Mouse (Mus musculus) hindbrain, embryonic 15.5 days (tissue): ENCODE data around the gene Frmd4a. TPM values are rescaled to one million over a fixed set of nuclear protein-coding genes. Genes with fewer than 3 reads are reported as not detected.

ENCODE experiments used
- ATAC-seq: fragments of 200-750 bp; cut with Nextera tagmentation; 2 replicates; pipeline ENCODE4 v1.8.0; 2017; ENCODE audit warnings: low read depth, moderate number of reproducible peaks, moderate TSS enrichment; ENCODE audit not compliant: low FRiP score
- H3K27ac ChIP-seq: fragments of 300-500 bp; sonication (generic); replicated peaks from 2 replicates; pipeline ENCODE4 v1.5.1; 2015; ENCODE audit warnings: mild to moderate bottlenecking, inconsistent platforms
- H3K27me3 ChIP-seq: fragments of 300-500 bp; sonication (generic); 2 replicates; pipeline ENCODE4 v1.6.1; 2015; ENCODE audit warnings: control low read depth, inconsistent platforms
- H3K36me3 ChIP-seq: fragments of 300-500 bp; sonication (generic); 2 replicates; pipeline ENCODE4 v1.6.1; 2015; ENCODE audit warnings: control low read depth, inconsistent platforms
- H3K4me1 ChIP-seq: fragments of 300-500 bp; sonication (generic); replicated peaks from 2 replicates; pipeline ENCODE4 v1.6.1; 2015; ENCODE audit warnings: control low read depth, inconsistent platforms
- H3K4me2 ChIP-seq: fragments of 300-500 bp; sonication (generic); 2 replicates; pipeline ENCODE4 v1.6.1; 2015; ENCODE audit warnings: moderate library complexity, mild to moderate bottlenecking, inconsistent platforms
- H3K4me3 ChIP-seq: fragments of 300-500 bp; sonication (generic); 2 replicates; pipeline ENCODE4 v1.5.1; 2015; ENCODE audit warnings: mild to moderate bottlenecking, inconsistent platforms
- H3K9ac ChIP-seq: fragments of 300-500 bp; sonication (generic); 2 replicates; pipeline ENCODE4 v1.6.1; 2015; ENCODE audit warnings: inconsistent platforms
- H3K9me3 ChIP-seq: fragments of 300-500 bp; sonication (generic); 2 replicates; pipeline ENCODE4 v1.6.1; 2016; ENCODE audit warnings: control low read depth, inconsistent platforms
- WGBS: fragments of 180-500 bp; shearing (Covaris S2); methylation state at CpG from one replicate; pipeline ENCODE4 v1.1.7; 2015; 5-methylcytosine and 5-hydroxymethylcytosine counted together
- polyA plus RNA-seq: library from polyadenylated mRNA; unstranded; fragments of >200 nt; fragmentation: Nextera tagmentation; extraction: Ambion mirVana; gene quantifications from 2 replicates; pipeline ENCODE4 v1.2.1, GENCODE M21; 2015

Gene Frmd4a
- polyA plus RNA-seq, 1 experiment from 2014 or later = 56.1 TPM

DNA sequence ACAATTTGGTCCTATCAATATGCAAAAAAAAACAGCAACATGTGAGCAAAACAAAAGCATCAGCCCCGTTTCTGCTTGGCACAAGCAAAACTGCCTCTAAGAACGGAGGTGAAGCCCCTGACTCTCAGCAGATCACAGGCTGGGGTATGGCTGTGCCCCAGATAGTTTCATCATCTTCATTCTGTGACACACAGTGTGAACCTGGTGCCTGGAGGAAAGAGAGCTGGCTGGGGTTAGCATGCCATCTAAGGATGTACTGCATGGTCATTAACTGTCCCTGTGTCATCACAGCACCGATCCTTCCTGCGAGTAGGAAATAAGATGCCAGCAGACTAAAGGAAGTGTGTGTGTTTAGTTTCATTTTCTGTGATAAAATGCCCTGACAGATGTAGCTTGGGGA, 152.7 kb downstream of the Frmd4a start:
- H3K4me1 ChIP-seq = peaks cover 21% of the 10 kb centered on the region
- peak; percentile 32; the same call in 1 of the 2 replicates for ATAC-seq
- peak overlapping the region; percentile 34 for H3K4me2 ChIP-seq
- H3K9ac ChIP-seq = no peak overlapping the region
- no peaks in the 10 kb centered on the region; the same call in 1 of the 2 replicates for H3K36me3 ChIP-seq
- 42% methylated on average over 4 of the region's 4 CpGs for WGBS
- H3K4me3 ChIP-seq = no peak overlapping the region
- H3K27me3 ChIP-seq = no peaks in the 10 kb centered on the region
- H3K9me3 ChIP-seq = no peaks in the 10 kb centered on the region
- peak overlapping the region; percentile 77 for H3K27ac ChIP-seq

DNA sequence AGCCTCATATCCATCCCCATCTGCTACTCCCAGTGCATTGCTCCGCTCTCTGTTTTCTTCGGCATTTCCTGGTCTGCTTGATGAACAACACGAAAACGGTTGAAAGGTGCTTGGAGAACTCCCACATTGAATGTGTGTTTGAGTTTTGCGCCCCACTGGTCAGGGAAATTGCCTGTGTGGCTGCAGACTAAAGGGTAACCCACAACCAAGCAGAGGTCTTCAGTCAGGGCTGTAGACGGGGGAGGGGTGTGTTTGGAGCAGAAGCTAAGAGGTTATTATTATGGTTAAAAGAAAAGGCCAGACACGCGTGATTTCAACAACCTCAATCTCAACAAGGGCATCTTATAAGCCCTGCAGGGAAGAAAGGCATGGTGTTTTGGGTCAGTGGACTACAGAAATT, 167.5 kb downstream of the Frmd4a start:
- Histone ChIP-seq H3K9ac (no peak overlapping the region), H3K4me3 (no peak overlapping the region), H3K4me2 (no peak overlapping the region), H3K27me3 (no peaks in the 10 kb centered on the region), H3K36me3 (no peaks in the 10 kb centered on the region), H3K9me3 (no peaks in the 10 kb centered on the region), H3K27ac (no peak overlapping the region), H3K4me1 (0 out of 2 replicates have a peak, but pooled peaks cover 5% of the 10 kb centered on the region)
- 77% methylated on average over 8 of the region's 8 CpGs for WGBS
- no peak for ATAC-seq

DNA sequence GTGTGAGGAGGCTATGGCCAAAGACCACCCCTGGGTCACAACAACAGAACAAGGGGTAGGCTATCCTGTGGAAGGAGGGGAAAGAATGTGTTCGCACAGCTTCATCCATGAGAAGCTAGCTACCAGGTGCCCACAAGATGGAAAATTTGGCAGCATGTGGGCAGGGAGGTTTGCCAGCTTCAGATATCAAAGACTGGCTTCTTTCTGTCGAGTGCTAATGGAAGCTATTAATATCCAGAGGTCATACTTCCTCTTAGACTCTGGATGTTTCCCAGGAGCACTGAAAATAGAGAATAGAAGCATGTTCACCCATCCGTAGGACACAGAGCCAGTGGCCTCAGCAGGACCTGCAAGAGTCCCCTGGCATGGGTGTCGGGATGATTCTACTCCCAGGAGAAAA, 170.0 kb downstream of the Frmd4a start:
- Histone ChIP-seq H3K36me3 (no peaks in the 10 kb centered on the region), H3K27ac (no peak overlapping the region), H3K4me1 (peaks cover 13% of the 10 kb centered on the region), H3K4me3 (no peak overlapping the region), H3K9me3 (no peaks in the 10 kb centered on the region), H3K4me2 (no peak overlapping the region), H3K9ac (no peak overlapping the region), H3K27me3 (no peaks in the 10 kb centered on the region)
- ATAC-seq = no peak
- 44% methylated on average over 4 of the region's 4 CpGs for WGBS

DNA sequence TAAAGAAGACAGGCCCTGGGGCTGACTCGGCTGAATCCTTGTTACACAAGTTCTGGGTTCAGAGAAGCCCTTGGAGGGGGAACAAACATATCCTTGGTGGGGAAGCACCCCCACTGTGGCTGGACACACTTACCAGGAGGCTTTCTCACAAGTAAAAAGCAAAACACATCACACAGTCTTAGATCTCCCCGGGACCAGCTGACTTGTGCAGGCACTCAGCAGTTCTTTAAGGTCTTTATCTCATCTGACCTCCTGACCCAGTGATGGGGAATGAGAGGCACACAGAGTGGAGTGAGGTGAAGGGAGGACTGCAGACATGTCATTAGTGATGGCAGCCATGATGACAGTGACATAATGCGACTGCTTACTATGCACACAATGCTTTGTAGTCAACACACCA, 170.8 kb downstream of the Frmd4a start:
- Histone ChIP-seq H3K27ac (no peak overlapping the region), H3K4me3 (no peak overlapping the region), H3K4me1 (peaks cover 13% of the 10 kb centered on the region), H3K9me3 (no peaks in the 10 kb centered on the region), H3K36me3 (no peaks in the 10 kb centered on the region), H3K4me2 (no peak overlapping the region), H3K9ac (no peak overlapping the region), H3K27me3 (no peaks in the 10 kb centered on the region)
- ATAC-seq = no peak
- 30% methylated on average over 3 of the region's 3 CpGs for WGBS

DNA sequence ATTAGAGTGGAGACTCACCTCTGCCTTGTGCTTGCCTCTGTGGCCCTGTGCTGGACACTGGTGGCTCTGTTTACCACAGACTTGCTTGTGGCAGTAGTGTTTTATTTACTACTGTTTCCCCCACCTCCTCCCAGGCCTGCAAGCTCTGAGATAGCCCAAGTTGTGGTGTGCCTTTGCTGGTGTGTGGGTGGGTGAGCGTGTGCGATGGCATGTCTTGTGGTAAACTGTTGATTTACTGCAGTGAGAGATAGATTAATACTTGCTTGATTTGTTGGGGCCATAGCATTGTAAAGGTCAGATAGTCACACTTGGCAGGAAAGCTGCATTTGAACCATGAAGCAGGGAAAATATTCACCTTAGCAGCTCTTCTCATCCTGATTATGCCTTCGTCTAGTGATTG, 172.8 kb downstream of the Frmd4a start:
- Histone ChIP-seq H3K4me1 (peaks cover 23% of the 10 kb centered on the region), H3K9ac (no peak overlapping the region), H3K27me3 (no peaks in the 10 kb centered on the region), H3K36me3 (no peaks in the 10 kb centered on the region), H3K4me2 (no peak overlapping the region), H3K27ac (no peak overlapping the region), H3K9me3 (no peaks in the 10 kb centered on the region), H3K4me3 (no peak overlapping the region)
- WGBS = 79% methylated on average over 3 of the region's 3 CpGs
- no peak for ATAC-seq

DNA sequence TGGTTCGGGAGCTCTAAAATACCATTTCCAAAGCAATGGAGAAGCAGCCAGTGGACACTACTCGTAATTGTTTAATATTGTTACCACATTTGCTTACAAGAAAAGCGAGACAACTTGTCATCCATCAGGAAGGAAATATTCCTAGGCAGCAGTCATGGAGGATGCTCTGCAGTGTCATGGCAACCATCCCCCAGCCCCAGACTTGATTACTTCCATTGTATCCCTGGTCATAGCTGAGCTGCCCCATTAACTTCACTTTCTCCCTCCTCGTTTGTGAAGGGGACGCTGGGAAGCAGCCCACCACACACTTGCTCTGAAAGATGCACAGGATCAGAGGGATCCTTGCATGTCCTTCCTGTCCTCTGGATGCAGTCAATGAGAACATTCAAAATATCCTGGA, 173.5 kb downstream of the Frmd4a start:
- Histone ChIP-seq H3K27ac (no peak overlapping the region), H3K4me3 (no peak overlapping the region), H3K4me2 (no peak overlapping the region), H3K27me3 (no peaks in the 10 kb centered on the region), H3K4me1 (peaks cover 23% of the 10 kb centered on the region), H3K9me3 (no peaks in the 10 kb centered on the region), H3K9ac (no peak overlapping the region), H3K36me3 (no peaks in the 10 kb centered on the region)
- 16% methylated on average over 5 of the region's 5 CpGs for WGBS
- no peak for ATAC-seq

DNA sequence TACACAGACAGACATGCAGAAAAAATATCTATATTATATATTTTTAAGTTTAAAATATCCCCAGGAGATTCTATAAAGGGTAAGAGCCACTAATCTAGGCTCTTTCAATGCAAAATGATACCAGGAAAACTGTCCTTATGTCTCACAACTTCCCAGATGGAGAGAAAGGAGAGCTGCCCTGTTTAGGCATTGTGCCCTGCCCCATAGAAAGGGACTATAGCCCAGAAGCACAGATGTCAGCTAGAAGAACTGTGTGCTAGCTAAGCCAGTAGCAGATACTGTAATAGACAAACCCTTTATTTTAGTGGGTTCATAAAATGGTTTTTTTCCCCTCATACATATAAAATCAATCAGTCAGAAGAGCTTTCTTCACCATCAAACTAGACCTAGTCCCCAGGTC, 175.7 kb downstream of the Frmd4a start:
- no peak overlapping the region for H3K27ac ChIP-seq
- no peaks in the 10 kb centered on the region for H3K27me3 ChIP-seq
- H3K9me3 ChIP-seq = no peaks in the 10 kb centered on the region
- no peak overlapping the region for H3K9ac ChIP-seq
- peaks cover 18% of the 10 kb centered on the region for H3K4me1 ChIP-seq
- no peak overlapping the region for H3K4me2 ChIP-seq
- no peak for ATAC-seq
- H3K4me3 ChIP-seq = no peak overlapping the region
- no peaks in the 10 kb centered on the region for H3K36me3 ChIP-seq

DNA sequence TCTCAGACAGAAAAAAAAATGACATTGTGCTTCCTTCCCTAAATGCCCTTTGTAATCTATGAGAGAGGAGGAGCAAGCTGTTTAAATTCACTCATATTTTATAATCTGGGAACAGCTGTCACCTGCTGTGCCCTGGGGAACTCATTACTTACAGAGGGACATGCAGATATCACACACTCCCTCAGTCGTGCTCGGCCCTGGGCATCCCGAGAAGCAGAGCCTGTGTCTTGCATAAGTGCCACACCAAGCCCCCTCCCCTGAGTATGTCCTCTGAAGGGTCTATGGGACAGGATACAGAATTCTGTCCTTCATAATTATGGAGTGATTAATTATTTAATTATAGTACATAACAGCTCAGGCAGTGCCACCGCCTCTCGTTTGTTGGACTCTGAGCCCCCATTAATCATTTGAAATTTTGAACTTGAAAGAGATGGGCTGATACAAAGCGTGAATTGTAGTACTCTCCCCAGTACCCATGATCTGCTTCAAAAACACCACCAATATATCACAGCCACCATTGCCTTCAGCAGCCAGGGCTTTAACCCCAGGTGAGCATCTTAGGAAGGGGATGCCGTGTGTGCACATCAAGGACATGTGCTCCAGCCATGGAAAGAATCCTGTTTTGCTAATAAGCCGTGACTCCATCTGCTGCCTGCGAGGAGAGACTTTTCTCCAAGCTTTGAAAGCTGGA, 177.0 kb downstream of the Frmd4a start:
- H3K9me3 ChIP-seq = no peaks in the 10 kb centered on the region
- H3K4me2 ChIP-seq = no peak overlapping the region
- peaks cover 18% of the 10 kb centered on the region for H3K4me1 ChIP-seq
- H3K36me3 ChIP-seq = no peaks in the 10 kb centered on the region
- H3K4me3 ChIP-seq = no peak overlapping the region
- 0 out of 2 replicates have a peak overlapping the region, but pooled peaks have one; percentile 1 for H3K27ac ChIP-seq
- H3K27me3 ChIP-seq = no peaks in the 10 kb centered on the region
- no peak overlapping the region for H3K9ac ChIP-seq
- 38% methylated on average over 9 of the region's 9 CpGs for WGBS
- peak; percentile 69; the same call in 1 of the 2 replicates for ATAC-seq

DNA sequence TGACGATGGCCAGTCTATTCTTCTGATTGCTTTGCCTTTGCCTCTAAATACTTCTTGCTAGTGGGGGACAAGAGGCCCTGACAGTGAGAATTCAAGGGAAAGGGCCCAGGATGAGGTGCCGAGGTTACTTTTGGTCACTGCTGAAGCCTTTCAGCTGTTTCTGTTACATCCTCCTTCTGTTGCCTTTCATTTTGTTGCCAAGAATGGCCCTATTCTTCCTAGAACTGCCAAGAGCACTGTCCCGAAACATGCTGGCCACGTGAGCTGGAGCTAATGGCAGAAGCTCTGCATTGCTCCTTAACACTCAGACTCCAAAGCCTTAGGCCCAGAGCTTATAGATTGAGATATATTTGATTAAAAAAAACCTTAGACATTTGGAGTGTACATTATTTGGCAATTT, 178.5 kb downstream of the Frmd4a start:
- WGBS = 56% methylated on average over 4 of the region's 4 CpGs
- Histone ChIP-seq H3K4me1 (peaks cover 13% of the 10 kb centered on the region), H3K4me3 (no peak overlapping the region), H3K36me3 (no peaks in the 10 kb centered on the region), H3K27ac (no peak overlapping the region), H3K4me2 (no peak overlapping the region), H3K9me3 (no peaks in the 10 kb centered on the region), H3K27me3 (no peaks in the 10 kb centered on the region), H3K9ac (no peak overlapping the region)
- no peak for ATAC-seq

DNA sequence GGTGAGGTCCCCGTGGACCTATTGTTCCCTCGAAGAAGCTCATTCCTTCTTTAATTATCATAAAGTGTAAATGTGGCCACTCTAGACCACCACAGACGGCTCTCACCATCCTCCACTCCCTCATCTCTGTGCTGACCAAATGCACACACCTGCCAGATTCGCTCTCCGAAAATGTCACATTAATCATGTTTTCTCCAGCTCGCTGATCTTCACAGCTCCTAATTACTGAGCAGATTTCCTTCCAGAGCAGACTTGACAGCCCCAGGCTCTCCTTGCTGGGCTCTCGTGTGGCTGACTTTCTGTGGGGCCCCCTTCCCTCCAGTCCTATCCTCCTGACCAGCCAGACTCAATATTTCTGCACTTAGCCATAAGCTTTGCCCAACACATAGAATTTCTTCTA, 191.7 kb downstream of the Frmd4a start:
- Histone ChIP-seq H3K27me3 (no peaks in the 10 kb centered on the region), H3K36me3 (no peaks in the 10 kb centered on the region), H3K4me2 (no peak overlapping the region), H3K27ac (peak overlapping the region; percentile 49), H3K4me1 (peaks cover 9% of the 10 kb centered on the region), H3K9ac (no peak overlapping the region), H3K4me3 (no peak overlapping the region), H3K9me3 (no peaks in the 10 kb centered on the region)
- ATAC-seq = peak; percentile 72; the same call in 1 of the 2 replicates
- 25% methylated on average over 7 of the region's 7 CpGs for WGBS

DNA sequence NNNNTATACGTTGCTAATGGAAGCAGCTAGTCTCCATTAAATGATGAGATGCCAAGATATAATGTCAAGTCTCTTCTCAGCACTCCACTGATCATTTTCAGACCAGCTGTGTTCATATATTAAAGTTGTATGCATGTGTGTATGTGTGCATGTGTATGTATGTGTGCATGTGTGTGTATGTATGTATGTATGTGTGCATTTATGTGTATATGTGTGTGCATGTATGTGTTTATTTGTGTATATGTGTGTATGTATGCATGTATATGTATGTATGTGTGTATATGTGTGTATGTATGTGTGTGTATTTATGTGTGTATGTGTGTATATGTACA, 204.9 kb downstream of the Frmd4a start:
- Histone ChIP-seq H3K27ac (peak overlapping the region; percentile 67; the same call in 1 of the 2 replicates), H3K4me2 (no peak overlapping the region), H3K36me3 (no peaks in the 10 kb centered on the region), H3K4me1 (peaks cover 20% of the 10 kb centered on the region), H3K4me3 (no peak overlapping the region), H3K9me3 (no peaks in the 10 kb centered on the region), H3K27me3 (no peaks in the 10 kb centered on the region), H3K9ac (no peak overlapping the region)
- ATAC-seq = no peak; the same call in 1 of the 2 replicates
- WGBS = 0% methylated on average over 1 of the region's 1 CpGs

DNA sequence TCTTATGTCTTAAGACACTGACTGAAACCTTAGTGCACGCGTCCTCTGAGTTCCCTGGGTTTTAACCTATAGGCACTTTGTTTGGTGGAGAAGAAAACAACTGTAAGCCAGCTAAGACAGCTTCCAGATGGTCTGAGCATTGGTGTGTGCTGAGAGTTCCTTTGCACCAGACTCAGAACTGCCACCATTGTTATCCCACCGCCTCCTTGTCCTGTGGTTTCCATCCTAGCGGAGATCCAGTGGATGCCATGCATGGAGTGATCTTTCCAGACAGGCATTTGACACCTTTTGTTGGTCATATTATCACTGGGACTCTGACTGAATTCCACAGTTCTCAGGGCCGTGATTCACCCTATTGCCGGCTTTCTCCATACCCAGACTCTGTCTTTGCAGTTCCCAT, 205.8 kb downstream of the Frmd4a start:
- no peak for ATAC-seq
- 90% methylated on average over 6 of the region's 6 CpGs for WGBS

More for the DNA sequence above, 205.8 kb downstream of the Frmd4a start:
- Histone ChIP-seq H3K9ac (no peak overlapping the region), H3K36me3 (no peaks in the 10 kb centered on the region), H3K4me2 (no peak overlapping the region), H3K4me1 (peaks cover 28% of the 10 kb centered on the region), H3K27ac (no peak overlapping the region), H3K4me3 (no peak overlapping the region), H3K9me3 (no peaks in the 10 kb centered on the region), H3K27me3 (no peaks in the 10 kb centered on the region)
